Mouse (Mus musculus) activated CD4-positive, CD25-positive, alpha-beta regulatory T cell (primary cell): ENCODE results near the gene Olfr835. TPM values are rescaled to one million over a fixed set of nuclear protein-coding genes. Genes with fewer than 3 reads are reported as not detected.

ENCODE experiments used
- polyA plus RNA-seq, 2 experiments: library from polyadenylated mRNA; unstranded; fragments of 100-300 nt; shearing (Covaris generic); gene quantifications; one replicate each; pipeline ENCODE4 v1.2.1; 2017

The Olfr835 gene
- polyA plus RNA-seq, result not detected

DNA sequence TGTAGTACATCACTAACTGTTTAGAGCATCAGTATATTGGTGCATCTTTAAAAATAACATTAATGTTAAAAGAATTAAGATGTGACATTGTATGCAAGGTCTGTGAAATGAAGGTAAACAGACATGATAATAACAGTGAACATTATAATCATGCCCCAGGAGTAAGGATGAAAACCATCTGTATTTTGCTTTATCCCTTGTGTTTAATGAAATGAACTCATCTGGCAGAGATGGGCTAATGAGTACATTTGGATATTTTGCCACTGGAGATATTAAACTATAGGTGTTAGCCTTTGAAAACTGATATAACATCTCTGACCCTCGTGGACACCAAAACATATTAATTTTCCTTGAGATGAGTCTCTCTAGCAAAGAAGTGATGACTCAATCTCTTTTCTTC, at the start of gene Olfr835:
Gene Olfr835 (plus strand): TSS at position 301 of the 400 bp plus-strand sequence.

DNA sequence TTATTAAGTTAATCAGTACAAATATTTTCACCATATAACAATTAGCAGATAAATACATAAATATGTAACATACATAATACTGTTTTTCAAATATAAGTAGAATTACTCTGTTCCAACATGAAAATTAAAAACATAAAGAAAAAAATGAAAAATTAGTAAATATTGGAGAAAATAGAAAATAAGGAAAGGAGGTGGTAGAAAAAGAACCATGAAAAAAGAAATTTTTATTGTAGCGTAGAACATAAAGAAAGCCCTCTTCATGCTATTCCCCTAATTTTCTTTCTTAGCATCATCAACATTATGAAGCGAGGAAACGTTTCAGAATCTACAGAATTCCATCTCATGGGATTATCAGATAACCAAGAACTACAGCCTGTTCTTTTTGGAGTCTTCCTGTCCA, 44.8 kb upstream of the Olfr835 start, which contains the start of gene Olfr834:
Gene Olfr834 (plus strand): TSS at position 301 of the 400 bp plus-strand sequence.

Other genes starting within 250 kb of the Olfr835 start
- gene Olfr828, start 213.2 kb upstream of the Olfr835 start, polyA plus RNA-seq, result under 1 TPM in 1 of 2 experiments, not detected in 1; 0.27 TPM
- not detected for gene Olfr829, start 177.8 kb upstream of the Olfr835 start, polyA plus RNA-seq
- gene Olfr830, start 158.0 kb upstream of the Olfr835 start, polyA plus RNA-seq, result not detected
- gene Olfr832, start 95.6 kb upstream of the Olfr835 start, polyA plus RNA-seq, result under 1 TPM in 1 of 2 experiments, not detected in 1; 0.05 TPM
- not detected for gene Olfr834, start 44.7 kb upstream of the Olfr835 start, polyA plus RNA-seq
- not detected for gene Olfr836, start 87.6 kb downstream of the Olfr835 start, polyA plus RNA-seq
- gene Olfr837, start 103.6 kb downstream of the Olfr835 start, polyA plus RNA-seq, result not detected
- under 1 TPM in 1 of 2 experiments, not detected in 1; 0.04 TPM for gene Olfr839-ps1, start 144.6 kb downstream of the Olfr835 start, polyA plus RNA-seq
- under 1 TPM in 1 of 2 experiments, not detected in 1; 0.12 TPM for gene Olfr843, start 219.3 kb downstream of the Olfr835 start, polyA plus RNA-seq